ENCODE assay signal across 9 mouse cellular contexts in genomic region chr4:141720761-141721523, GRCm38 (mm10). TPM values are rescaled to one million over a fixed set of nuclear protein-coding genes. Genes with fewer than 3 reads are reported as not detected.
A peak's percentile ranks its signal among the peaks of the same experiment; 100 is the strongest.
DNase-seq lines count a peak whose midpoint lies in the region; ATAC-seq lines count a peak whose summit lies in the region.
"Had no signal": no experiment of that assay in that cellular context is flagged by ENCODE, and none has a peak within 500 bp of the region (broad histone marks: within the 10 kb centered on the region; RNA-seq: fewer than 3 reads in every experiment).

No protein-coding gene starts in this region.

- peaks cover 38% of the 10 kb centered on the region for H3K4me1 ChIP-seq in heart, embryonic 15.5 days (replicated peaks)
- peaks cover 55% of the 10 kb centered on the region for H3K4me1 ChIP-seq in liver, embryonic 16.5 days (ENCODE audit: control insufficient read depth, low read depth, low read length)

- H3K36me3 ChIP-seq in heart, embryonic 15.5 days = peaks cover 9% of the 10 kb centered on the region; the same call in 1 of the 2 replicates
- H3K36me3 ChIP-seq in liver, embryonic 16.5 days (ENCODE audit: control insufficient read depth, insufficient read depth) = peaks cover 11% of the 10 kb centered on the region

- DNase-seq in heart, adult 9 months (ENCODE audit: low spot score in 2 of 2) = no peak
- DNase-seq in CD4-positive helper T cell, adult 2 months (ENCODE audit: low read depth, low spot score) = peak; percentile 34
- DNase-seq in adrenal gland, postnatal 4 days (ENCODE audit: low spot score in 2 of 2) = no peak
- DNase-seq in ovary, postnatal 14 days (ENCODE audit: low spot score) = no peak

- peak overlapping the region; percentile 94 for H3K4me3 ChIP-seq in heart, embryonic 15.5 days
- peak overlapping the region; percentile 96 for H3K4me3 ChIP-seq in liver, embryonic 16.5 days (ENCODE audit: low read depth, low read length)

- no peaks in the 10 kb centered on the region for H3K9me3 ChIP-seq in heart, embryonic 15.5 days (replicated peaks)
- H3K9me3 ChIP-seq in liver, embryonic 16.5 days (replicated peaks; ENCODE audit: control insufficient read depth, low read length) = no peaks in the 10 kb centered on the region

- peak overlapping the region; percentile 65 for H3K4me2 ChIP-seq in heart, embryonic 15.5 days
- H3K4me2 ChIP-seq in liver, embryonic 16.5 days (ENCODE audit: low read depth, low read length) = peak overlapping the region; percentile 85

- H3K9ac ChIP-seq in heart, embryonic 15.5 days = no peak overlapping the region
- peak overlapping the region; percentile 13; the same call in 1 of the 2 replicates for H3K9ac ChIP-seq in liver, embryonic 16.5 days (ENCODE audit: low read depth, low read length)

- WGBS in heart, embryonic 15.5 days = 56% methylated on average over 6 of the region's 6 CpGs
- 60% methylated on average over 6 of the region's 6 CpGs for WGBS in liver, embryonic 16.5 days (ENCODE audit: insufficient replicate concordance)

- peak overlapping the region; percentile 98 for H3K27ac ChIP-seq in heart, embryonic 15.5 days
- H3K27ac ChIP-seq in liver, embryonic 16.5 days (ENCODE audit: low read length) = no peak overlapping the region

- ATAC-seq in heart, embryonic 15.5 days (replicated peaks; ENCODE audit: insufficient number of reproducible peaks, insufficient read depth, low FRiP score, low read depth) = no peak
- peak; percentile 51; the same call in 1 of the 2 replicates for ATAC-seq in erythroblast, adult 5-6 weeks (replicated peaks; ENCODE audit: low FRiP score, poor library complexity, severe bottlenecking)
- no peak for ATAC-seq in liver, embryonic 16.5 days (ENCODE audit: low read depth)
- ATAC-seq in cerebellum, adult (ENCODE audit: insufficient number of reproducible peaks, low FRiP score, low TSS enrichment) = no peak

- no peaks in the 10 kb centered on the region for H3K27me3 ChIP-seq in heart, embryonic 15.5 days
- H3K27me3 ChIP-seq in liver, embryonic 16.5 days (ENCODE audit: control insufficient read depth, insufficient read depth, low read depth, low read length) = no peaks in the 10 kb centered on the region

RNA-seq across cellular contexts. Expression of gene Ddi2, which starts 2.3 kb away (rescaled TPM):
- polyA plus RNA-seq in heart, embryonic 15.5 days (2015; fragmentation: Nextera tagmentation; extraction: Ambion mirVana) = 13.6 and 16.6 TPM in 2 replicates
- 10.0 and 14.8 TPM in 2 replicates for total RNA-seq in erythroblast, adult 5-6 weeks (2015; ENCODE audit: low replicate concordance)
- 17.7 and 18.5 TPM in 2 replicates for total RNA-seq in erythroblast, adult 5-6 weeks (2017; ENCODE audit: low replicate concordance)
- 13.9 and 14.5 TPM in 2 replicates for polyA plus RNA-seq in liver, embryonic 16.5 days (2015; fragmentation: Nextera tagmentation; extraction: Ambion mirVana)
- total RNA-seq in adrenal gland, postnatal 4 days (2021) = 10 to 100 TPM; 51.8 to 56.0 TPM

RNA-seq across cellular contexts. Expression of gene Agmat, which starts 25.5 kb away (rescaled TPM):
- polyA plus RNA-seq in heart, embryonic 15.5 days (2015; fragmentation: Nextera tagmentation; extraction: Ambion mirVana) = 0.57 and 0.80 TPM in 2 replicates
- total RNA-seq in erythroblast, adult 5-6 weeks (2015; ENCODE audit: low replicate concordance) = 1.5 and 2.3 TPM in 2 replicates
- total RNA-seq in erythroblast, adult 5-6 weeks (2017; ENCODE audit: low replicate concordance) = not detected in 2 replicates
- 25.9 and 28.3 TPM in 2 replicates for polyA plus RNA-seq in liver, embryonic 16.5 days (2015; fragmentation: Nextera tagmentation; extraction: Ambion mirVana)
- 10 to 100 TPM in 1 of 2 experiments, 1 to 10 TPM in 1; 4.9 to 13.6 TPM for total RNA-seq in adrenal gland, postnatal 4 days (2021)
- polyA plus RNA-seq: embryonic facial prominence, embryonic 11.5 days had no signal

RNA-seq across cellular contexts. Expression of gene Rsc1a1, which starts 35.5 kb away (rescaled TPM):
- polyA plus RNA-seq in heart, embryonic 15.5 days (2015; fragmentation: Nextera tagmentation; extraction: Ambion mirVana) = 0.27 TPM in 1 of 2 replicates, not detected in the other
- 2.9 TPM in 1 of 2 replicates, not detected in the other for total RNA-seq in erythroblast, adult 5-6 weeks (2015; ENCODE audit: low replicate concordance)
- total RNA-seq in erythroblast, adult 5-6 weeks (2017; ENCODE audit: low replicate concordance) = 0.84 and 4.3 TPM in 2 replicates
- not detected in 2 replicates for polyA plus RNA-seq in liver, embryonic 16.5 days (2015; fragmentation: Nextera tagmentation; extraction: Ambion mirVana)
- total RNA-seq in adrenal gland, postnatal 4 days (2021) = not detected

RNA-seq across cellular contexts. Expression of gene Plekhm2, which starts 56.2 kb away (rescaled TPM):
- 6.9 and 7.1 TPM in 2 replicates for polyA plus RNA-seq in heart, embryonic 15.5 days (2015; fragmentation: Nextera tagmentation; extraction: Ambion mirVana)
- total RNA-seq in erythroblast, adult 5-6 weeks (2015; ENCODE audit: low replicate concordance) = 2.9 and 10.7 TPM in 2 replicates
- 2.0 and 4.3 TPM in 2 replicates for total RNA-seq in erythroblast, adult 5-6 weeks (2017; ENCODE audit: low replicate concordance)
- polyA plus RNA-seq in liver, embryonic 16.5 days (2015; fragmentation: Nextera tagmentation; extraction: Ambion mirVana) = 1.0 and 1.5 TPM in 2 replicates
- total RNA-seq in adrenal gland, postnatal 4 days (2021) = 10 to 100 TPM; 55.5 to 60.5 TPM
